Mouse (Mus musculus) ES-Bruce4 (cell line): ENCODE measurements at regions not wholly inside any gene's neighbourhood (a gene's known extent, or its start where the extent isn't known, plus 50 kb on each side); places are given as distances from the start of the nearest gene placed in this dataset.

Experiments
- CTCF ChIP-seq: IDR thresholded peaks from one replicate; pipeline ENCODE4 v1.8.1; 2011; ENCODE audit warnings: low read depth, low read length
- EP300 ChIP-seq: IDR thresholded peaks from 2 replicates; pipeline ENCODE4 v1.6.1; 2011; ENCODE audit warnings: low read depth, low read length; ENCODE audit not compliant: insufficient read depth
- POLR2A ChIP-seq: IDR thresholded peaks from one replicate; pipeline ENCODE4 v1.8.1; 2011; ENCODE audit warnings: low read length; ENCODE audit not compliant: insufficient read depth

DNA sequence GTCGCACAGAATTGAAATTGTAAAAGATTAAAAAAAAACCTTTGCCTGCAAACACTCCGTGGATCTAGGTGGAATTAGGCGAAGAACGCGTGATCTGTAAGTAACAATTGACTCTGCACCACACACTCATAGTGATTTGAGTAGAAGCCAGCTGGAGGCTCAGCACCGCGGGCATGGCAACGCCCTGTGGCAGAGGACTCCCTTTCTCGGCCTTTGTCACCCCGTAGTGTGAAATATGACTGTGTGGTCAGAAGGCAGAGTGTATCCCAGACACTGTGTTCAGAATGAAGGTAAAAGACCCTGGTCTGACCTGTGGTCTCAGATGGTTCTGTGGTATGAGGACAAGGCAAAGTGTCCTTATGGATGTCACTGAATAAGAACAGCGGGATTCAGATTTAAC is 183.0 kb upstream of the Zpld1 start:
- TF ChIP-seq POLR2A: no peak
- no peak for TF ChIP-seq CTCF
- no peak for TF ChIP-seq EP300
